Mouse (Mus musculus): ENCODE data around the gene Klk15.

DNA sequence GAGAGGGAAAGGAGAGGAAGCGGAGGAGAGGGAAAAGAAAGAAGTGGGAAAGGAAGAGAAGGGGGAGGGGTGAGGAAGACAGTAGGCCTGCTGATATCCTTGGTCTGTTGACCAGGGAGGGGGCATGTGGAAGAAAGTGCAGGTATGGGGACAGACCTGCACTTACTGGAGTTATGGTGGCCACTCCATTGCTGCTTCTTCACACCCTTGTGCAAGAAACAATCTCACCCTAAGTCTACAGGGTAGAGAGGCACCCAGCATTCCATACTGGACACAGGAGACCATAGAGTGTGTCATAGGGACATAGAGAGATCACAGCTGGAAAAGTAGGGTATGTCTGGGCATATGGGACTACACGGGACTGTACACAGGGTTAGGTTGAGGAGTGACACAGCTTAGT lies 11.6 kb upstream of the Klk15 start:
- TF ChIP-seq CTCF (IDR thresholded peaks at IDR 0.05; ENCODE audit: low read depth): no peak
- no peak for TF ChIP-seq EP300 (IDR thresholded peaks at IDR 0.05; ENCODE audit: low read depth)

Measured in heart, postnatal 0 days (tissue).